In the genomic region with DNA sequence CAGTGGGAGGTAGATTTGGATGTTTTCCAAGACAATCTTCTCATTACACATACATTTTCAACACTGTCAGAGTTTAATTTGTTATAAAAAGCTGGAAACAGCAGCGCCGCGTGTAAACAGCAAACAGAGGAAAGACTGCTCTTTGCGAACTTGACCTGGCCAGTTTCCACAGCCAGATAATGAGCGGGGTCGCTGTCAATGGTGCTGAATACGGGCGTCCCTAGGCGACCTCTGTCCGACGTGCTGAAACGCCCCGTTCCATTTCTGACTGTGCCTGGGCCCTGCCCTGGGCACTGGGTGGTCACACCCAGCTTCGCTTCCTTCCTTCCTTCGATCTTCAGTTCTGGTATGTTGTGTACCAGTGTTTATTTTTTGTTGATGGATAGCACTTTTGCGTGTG, we compare ENCODE assay signal across 7 mouse cellular contexts. TPM values are rescaled to one million over a fixed set of nuclear protein-coding genes. Genes with fewer than 3 reads are reported as not detected.
DNase-seq lines count a peak whose midpoint lies in the region; ATAC-seq and TF ChIP-seq lines count a peak whose summit lies in the region.

No protein-coding gene starts in this region.

- H3K4me2 ChIP-seq in intestine, embryonic 16.5 days (ENCODE audit: low read depth, low read length), result no peak overlapping the region
- H3K4me2 ChIP-seq in lung, embryonic 14.5 days, result no peak overlapping the region

- H3K4me1 ChIP-seq in thymus, adult 2 months (replicated peaks; ENCODE audit: control insufficient read depth, insufficient read depth, low read length), result no peaks in the 10 kb centered on the region
- no peaks in the 10 kb centered on the region for H3K4me1 ChIP-seq in intestine, embryonic 16.5 days (ENCODE audit: control insufficient read depth, insufficient read depth, low read length)
- H3K4me1 ChIP-seq in lung, embryonic 14.5 days (ENCODE audit: insufficient read depth), result no peaks in the 10 kb centered on the region

- no peak overlapping the region for H3K4me3 ChIP-seq in thymus, adult 2 months (ENCODE audit: control insufficient read depth, insufficient read depth, low read length)
- H3K4me3 ChIP-seq in intestine, embryonic 16.5 days (ENCODE audit: low read length), result no peak overlapping the region
- no peak overlapping the region for H3K4me3 ChIP-seq in lung, embryonic 14.5 days (ENCODE audit: low read depth, low read length)

- H3K9me3 ChIP-seq in intestine, embryonic 16.5 days (ENCODE audit: control insufficient read depth, low read length), result no peaks in the 10 kb centered on the region
- no peaks in the 10 kb centered on the region for H3K9me3 ChIP-seq in lung, embryonic 14.5 days (ENCODE audit: low read depth, low read length)

- no peak overlapping the region for H3K9ac ChIP-seq in intestine, embryonic 16.5 days (ENCODE audit: low read depth, low read length)
- H3K9ac ChIP-seq in lung, embryonic 14.5 days, result no peak overlapping the region

- H3K36me3 ChIP-seq in thymus, adult 2 months (ENCODE audit: control insufficient read depth, insufficient read depth, low read length), result no peaks in the 10 kb centered on the region
- H3K36me3 ChIP-seq in intestine, embryonic 16.5 days (ENCODE audit: control insufficient read depth, insufficient read depth, low read length), result no peaks in the 10 kb centered on the region
- H3K36me3 ChIP-seq in lung, embryonic 14.5 days (ENCODE audit: insufficient read depth), result no peaks in the 10 kb centered on the region

- no peak for TF ChIP-seq POLR2A in thymus, adult 2 months (IDR thresholded peaks at IDR 0.05; ENCODE audit: control insufficient read depth, extremely low read depth, insufficient read depth, low read length, poor library complexity)
- TF ChIP-seq POLR2A in brain, embryonic 14.5 days (IDR thresholded peaks at IDR 0.05; ENCODE audit: borderline replicate concordance, extremely low read depth, insufficient read depth, insufficient read length, poor library complexity, severe bottlenecking), result no peak

- H3K27me3 ChIP-seq in thymus, adult 2 months (ENCODE audit: control insufficient read depth, insufficient read depth, low read length), result no peaks in the 10 kb centered on the region
- H3K27me3 ChIP-seq in intestine, embryonic 16.5 days (replicated peaks; ENCODE audit: control insufficient read depth, insufficient read depth, low read length), result no peaks in the 10 kb centered on the region
- H3K27me3 ChIP-seq in lung, embryonic 14.5 days (ENCODE audit: insufficient read depth, low read length), result no peaks in the 10 kb centered on the region

- no peak overlapping the region for H3K27ac ChIP-seq in thymus, adult 2 months (ENCODE audit: control insufficient read depth, insufficient read depth, low read length)
- H3K27ac ChIP-seq in intestine, embryonic 16.5 days (ENCODE audit: low read length), result no peak overlapping the region
- no peak overlapping the region for H3K27ac ChIP-seq in lung, embryonic 14.5 days (ENCODE audit: low read depth)

- DNase-seq in thymus, adult 2 months, result peak; percentile 7
- DNase-seq in thymus, adult 18-20 months, result no peak
- DNase-seq in brain, embryonic 14.5 days (ENCODE audit: low read depth), result peak; percentile 57
- DNase-seq in lung, embryonic 14.5 days, result peak; percentile 92
- DNase-seq in urinary bladder, adult 2 months (ENCODE audit: low spot score), result peak; percentile 24
- no peak for DNase-seq in frontal cortex, postnatal 25 days (ENCODE audit: low spot score in 2 of 2)

- 9% methylated on average over 16 of the region's 16 CpGs for WGBS in thymus, adult 2 months
- 4% methylated on average over 16 of the region's 16 CpGs for WGBS in intestine, embryonic 16.5 days
- 7% methylated on average over 16 of the region's 16 CpGs for WGBS in lung, embryonic 14.5 days

- no peak for TF ChIP-seq CTCF in thymus, adult 2 months (IDR thresholded peaks at IDR 0.05; ENCODE audit: borderline replicate concordance, control insufficient read depth, extremely low read depth, insufficient read depth, low read length, poor library complexity)
- no peak for TF ChIP-seq CTCF in brain, embryonic 14.5 days (IDR thresholded peaks at IDR 0.05; ENCODE audit: borderline replicate concordance, extremely low read depth, insufficient read depth, insufficient read length)
- no peak for TF ChIP-seq CTCF in lung, embryonic 14.5 days (IDR thresholded peaks at IDR 0.05; ENCODE audit: low read depth)

- peak; percentile 71 for ATAC-seq in intestine, embryonic 16.5 days
- peak; percentile 80 for ATAC-seq in lung, embryonic 14.5 days (ENCODE audit: insufficient read depth)

RNA-seq across cellular contexts. Expression of a gene that starts 58.1 kb away (rescaled TPM):
- 0.04 and 0.26 TPM in 2 replicates for polyA plus RNA-seq in thymus, adult 2 months (2012; rRNA removed)
- polyA plus RNA-seq in brain, embryonic 14.5 days (2012; rRNA removed), result 25.2 and 28.4 TPM in 2 replicates
- 0.06 and 0.28 TPM in 2 replicates for polyA plus RNA-seq in intestine, embryonic 16.5 days (2015; fragmentation: Nextera tagmentation; extraction: Ambion mirVana)
- polyA plus RNA-seq in lung, embryonic 14.5 days (2014; fragmentation: Nextera tagmentation; extraction: Ambion mirVana), result 0.18 TPM in 2 replicates
- polyA plus RNA-seq in urinary bladder, adult 2 months (2012; rRNA removed), result 0.01 and 0.06 TPM in 2 replicates

Comparison
In these comparisons a context has a peak if more than half of its experiments do, and no peak if none do; other contexts are left out.
1. DNase-seq: peak in thymus, adult 2 months (single experiment), brain, embryonic 14.5 days (single experiment), lung, embryonic 14.5 days (single experiment) and urinary bladder, adult 2 months (single experiment); none in thymus, adult 18-20 months (0 of 2) and frontal cortex, postnatal 25 days (0 of 2).
2. RNA of a gene that starts 58.1 kb away (polyA plus RNA-seq): 25.2 to 28.4 TPM in brain, embryonic 14.5 days; 0.06 to 0.28 TPM in intestine, embryonic 16.5 days, 0.04 to 0.26 TPM in thymus, adult 2 months, 0.18 TPM in lung, embryonic 14.5 days and 0.01 to 0.06 TPM in urinary bladder, adult 2 months; every median in the first group is over 10 times any median in the second.